Mouse (Mus musculus) retina, postnatal 1 day (tissue): ENCODE measurements around the gene Gm42417.
A peak's percentile ranks its signal among the peaks of the same experiment; 100 is the strongest.

ENCODE experiments used
- DNase-seq: peaks from one replicate; pipeline ENCODE4 v3.0.0-alpha.2; 2012

Gm42417 gene

GRCm38 (mm10) chr1:36512966-36513280 lies 26.3 kb downstream of the Gm42417 start:
- no peak for DNase-seq

DNA sequence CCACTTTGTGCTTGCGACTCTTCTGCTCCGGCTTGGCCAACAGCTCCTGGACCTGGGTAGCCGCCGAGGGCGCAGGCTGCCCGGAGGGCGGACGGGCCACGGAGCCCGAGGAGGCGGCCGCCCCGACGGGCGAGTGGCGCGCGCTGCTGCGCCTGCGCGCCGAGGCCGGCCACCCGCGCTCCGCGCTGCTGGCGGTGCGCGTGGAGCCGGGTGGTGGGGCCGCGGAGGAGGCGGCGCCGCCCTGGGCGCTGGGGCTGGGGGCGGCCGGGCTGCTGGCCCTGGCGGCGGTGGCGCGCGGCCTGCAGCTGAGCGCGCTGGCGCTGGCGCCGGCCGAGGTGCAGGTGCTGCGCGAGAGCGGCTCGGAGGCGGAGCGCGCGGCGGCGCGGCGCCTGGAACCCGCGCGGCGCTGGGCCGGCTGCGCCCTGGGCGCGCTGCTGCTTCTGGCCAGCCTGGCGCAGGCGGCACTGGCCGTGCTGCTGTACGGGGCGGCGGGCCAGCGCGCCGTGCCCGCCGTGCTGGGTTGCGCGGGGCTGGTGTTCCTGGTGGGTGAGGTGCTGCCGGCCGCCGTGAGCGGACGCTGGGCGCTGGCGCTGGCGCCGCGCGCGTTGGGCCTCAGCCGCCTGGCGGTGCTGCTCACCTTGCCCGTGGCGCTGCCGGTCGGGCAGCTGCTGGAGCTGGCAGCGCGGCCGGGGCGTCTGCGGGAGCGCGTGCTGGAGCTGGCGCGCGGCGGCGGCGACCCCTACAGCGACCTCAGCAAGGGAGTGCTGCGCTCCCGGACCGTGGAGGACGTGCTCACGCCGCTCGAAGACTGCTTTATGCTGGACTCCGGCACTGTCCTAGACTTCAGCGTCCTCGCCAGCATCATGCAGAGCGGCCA lies 26.9 kb downstream of the Gm42417 start:
- DNase-seq, result peak; percentile 64

DNA sequence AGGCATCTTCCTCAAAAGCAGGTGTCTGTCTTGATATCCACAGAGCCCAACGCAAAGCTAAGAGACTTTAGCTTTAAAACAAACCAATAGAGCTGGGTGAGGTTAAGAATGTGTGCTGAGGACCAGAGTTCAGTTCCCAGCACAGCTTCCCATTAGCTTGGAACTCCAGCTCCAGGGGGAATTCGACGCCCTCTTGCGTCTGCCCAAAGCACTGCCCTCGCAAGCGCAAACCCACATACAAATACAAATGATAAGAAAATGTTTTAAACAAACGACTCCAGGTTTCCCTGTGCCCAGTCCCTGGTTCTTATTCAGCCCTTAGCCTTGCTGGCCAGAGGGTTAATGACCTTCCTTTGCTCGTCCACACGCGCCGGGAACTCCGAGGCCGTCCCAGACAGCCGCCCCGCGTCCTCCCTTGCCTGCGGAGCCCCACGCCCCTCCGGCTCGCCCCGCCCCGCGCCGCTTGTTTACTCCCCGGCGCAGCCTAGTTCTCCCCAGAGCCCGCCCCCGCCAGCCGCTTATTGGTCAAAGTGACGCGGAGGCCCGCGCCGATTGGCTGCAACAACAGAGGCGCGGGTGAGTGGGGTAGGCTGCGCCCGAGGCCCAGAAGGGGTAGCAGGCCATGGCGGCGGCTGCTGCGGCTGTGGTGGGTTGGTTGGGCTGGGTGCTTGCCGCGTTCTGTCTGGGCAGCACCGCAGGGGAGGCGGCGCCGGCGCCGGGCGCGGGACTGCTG lies 27.8 kb downstream of the Gm42417 start, which contains the start of gene Cnnm3:
Gene Cnnm3, plus strand, starts transcription at position 579 of the 733 bp plus-strand sequence.
- DNase-seq, result peak; percentile 99

- DNase-seq, result no peak
These were observed 31.0 kb downstream of the Gm42417 start for GRCm38 (mm10) chr1:36508238-36508637.

- peak; percentile 81 for DNase-seq
These were observed 38.0 kb downstream of the Gm42417 start for GRCm38 (mm10) chr1:36501261-36501660.

DNA sequence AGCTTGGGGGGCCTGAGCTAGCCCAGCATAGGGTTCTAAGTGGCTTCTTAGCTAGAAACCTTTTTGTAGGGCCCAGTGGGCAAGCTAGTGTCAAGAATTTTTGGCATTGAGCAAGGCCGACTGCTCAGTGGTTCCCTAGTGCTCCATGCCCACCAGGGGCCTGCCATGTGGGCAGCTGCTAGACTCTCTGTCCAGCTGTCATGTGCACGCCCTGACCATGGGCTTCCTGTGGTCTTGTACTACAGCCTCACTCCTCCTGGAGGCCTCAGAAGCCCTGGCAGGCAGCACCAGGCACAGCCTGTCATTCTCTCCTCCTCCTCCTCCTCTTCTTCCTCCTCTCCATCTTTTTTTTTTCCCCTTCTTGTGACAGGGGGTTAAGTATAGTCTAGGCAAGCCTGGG lies 41.9 kb downstream of the Gm42417 start:
- no peak for DNase-seq

GRCm38 (mm10) chr1:36496719-36497118 lies 42.5 kb downstream of the Gm42417 start:
- DNase-seq, result peak; percentile 31

DNA sequence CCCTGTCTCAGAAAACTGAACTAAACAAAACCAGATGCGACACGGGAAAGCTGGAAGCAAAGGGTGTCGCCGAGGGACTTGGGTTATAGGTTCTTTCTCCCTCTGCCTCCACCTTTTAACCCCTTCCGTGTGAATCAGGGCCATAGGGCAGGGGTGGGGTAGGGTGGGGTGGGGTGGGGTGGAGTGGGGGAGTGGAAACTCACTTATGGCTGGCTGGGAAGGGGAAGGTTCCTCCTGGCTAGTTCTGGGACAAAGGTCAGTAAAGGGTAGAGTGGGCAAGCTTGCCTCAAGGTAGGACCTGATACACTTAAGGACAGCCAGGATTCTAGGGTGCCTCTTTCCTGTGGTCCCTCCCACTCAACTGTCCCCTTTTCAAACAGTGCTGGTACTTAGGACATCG lies 45.9 kb downstream of the Gm42417 start:
- no peak for DNase-seq

GRCm38 (mm10) chr1:36492416-36493139 lies 46.7 kb downstream of the Gm42417 start:
- peak; percentile 83 for DNase-seq

- no peak for DNase-seq
These were observed 49.6 kb downstream of the Gm42417 start for GRCm38 (mm10) chr1:36489661-36490060.

DNA sequence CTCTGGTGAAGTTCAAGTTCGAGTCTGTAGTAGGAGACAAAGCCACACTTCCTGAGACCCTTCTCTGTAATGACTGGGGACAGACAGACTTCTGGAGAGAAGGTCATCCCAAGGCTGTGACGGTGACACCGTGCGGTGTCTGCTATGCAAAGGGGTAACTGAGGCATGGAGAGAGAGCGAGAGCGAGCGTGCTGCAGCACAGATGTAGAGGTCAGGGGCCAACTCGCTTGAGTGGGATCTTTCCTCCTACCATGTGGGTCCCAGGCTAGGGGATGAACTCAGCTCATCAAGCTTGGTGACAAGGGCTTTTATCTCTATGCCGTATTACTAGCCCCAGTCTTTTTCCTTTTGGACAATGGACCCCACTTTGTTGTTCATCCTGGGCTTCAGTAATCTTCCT lies 52.1 kb downstream of the Gm42417 start:
- DNase-seq, result no peak

GRCm38 (mm10) chr1:36485080-36485479 lies 54.1 kb downstream of the Gm42417 start:
- no peak for DNase-seq

DNA sequence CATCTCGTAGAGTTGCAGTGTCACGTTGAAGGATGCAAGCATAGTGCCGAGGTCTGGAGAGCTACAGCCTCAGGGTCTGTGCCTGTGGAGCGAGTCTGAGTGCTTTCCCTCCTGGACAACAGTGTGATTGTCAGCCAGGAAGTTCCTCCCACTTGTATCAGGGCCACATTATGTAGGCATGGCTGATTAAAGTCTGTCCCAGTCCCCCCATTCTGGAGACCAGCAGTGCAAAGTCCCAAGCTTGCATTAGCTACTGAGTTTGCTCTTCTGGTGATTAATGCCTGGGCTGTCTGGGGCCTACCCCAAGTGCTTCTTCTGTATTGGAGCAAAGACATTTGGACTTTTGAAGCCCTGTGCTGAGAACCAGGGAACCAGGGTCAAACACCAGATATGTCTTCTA lies 55.4 kb downstream of the Gm42417 start:
- DNase-seq, result no peak
